ENCODE assay signal across 23 mouse cellular contexts in genomic region chr7:114192581-114192980, GRCm38 (mm10).
DNase-seq lines count a peak whose midpoint lies in the region; TF ChIP-seq lines count a peak whose summit lies in the region.
"Had no signal": no experiment of that assay in that cellular context is flagged by ENCODE, and none has a peak within 500 bp of the region (broad histone marks: within the 10 kb centered on the region; RNA-seq: fewer than 3 reads in every experiment).

No protein-coding gene starts in this region.

- 81% methylated on average over 3 of the region's 3 CpGs for WGBS in spleen, adult 2 months

- H3K27me3 ChIP-seq in spleen, adult 2 months (ENCODE audit: control insufficient read depth, insufficient read depth, low read length): no peaks in the 10 kb centered on the region
- H3K27me3 ChIP-seq: CH12.LX; embryonic facial prominence, embryonic 13.5 days; embryonic facial prominence, embryonic 15.5 days; forebrain, embryonic 12.5 days had no signal

- no peak overlapping the region for H3K4me3 ChIP-seq in spleen, adult 2 months (ENCODE audit: extremely low read depth, insufficient read depth, insufficient read length)
- H3K4me3 ChIP-seq: embryonic facial prominence, embryonic 13.5 days; embryonic facial prominence, embryonic 15.5 days; erythroblast, embryonic 14.5 days; forebrain, embryonic 10.5 days; forebrain, embryonic 12.5 days had no signal

- 0 out of 2 replicates have a peak overlapping the region, but pooled peaks have one; percentile 0 for H3K27ac ChIP-seq in spleen, adult 2 months (ENCODE audit: insufficient read depth, low read length)
- H3K27ac ChIP-seq: embryonic facial prominence, embryonic 13.5 days; embryonic facial prominence, embryonic 15.5 days; forebrain, embryonic 10.5 days; forebrain, embryonic 12.5 days had no signal

- H3K36me3 ChIP-seq in spleen, adult 2 months (ENCODE audit: control insufficient read depth, insufficient read depth, low read length): no peaks in the 10 kb centered on the region
- H3K36me3 ChIP-seq: embryonic facial prominence, embryonic 13.5 days; embryonic facial prominence, embryonic 15.5 days; forebrain, embryonic 10.5 days; forebrain, embryonic 12.5 days had no signal

- no peak for TF ChIP-seq CTCF in spleen, adult 2 months (IDR thresholded peaks at IDR 0.05; ENCODE audit: extremely low read depth, insufficient read depth, insufficient read length, insufficient replicate concordance)

- H3K4me1 ChIP-seq in spleen, adult 2 months (ENCODE audit: control insufficient read depth, insufficient read depth, insufficient read length): peaks cover 23% of the 10 kb centered on the region; the same call in 1 of the 2 replicates
- H3K4me1 ChIP-seq: embryonic facial prominence, embryonic 13.5 days; embryonic facial prominence, embryonic 15.5 days; forebrain, embryonic 10.5 days; forebrain, embryonic 12.5 days had no signal

- TF ChIP-seq POLR2A in spleen, adult 2 months (IDR thresholded peaks at IDR 0.05; ENCODE audit: low read depth, low read length): no peak

- peak; percentile 31 for DNase-seq in heart, adult 11 months
- DNase-seq in heart, adult 18-20 months: no peak
- DNase-seq in spleen, adult 2 months (ENCODE audit: low read depth in 1 of 2, low spot score in 2 of 2): no peak
- no peak for DNase-seq in spleen, adult 12 weeks (ENCODE audit: low spot score)
- peak; percentile 35 for DNase-seq in ZHBTc4 (ENCODE audit: low read depth, low spot score)
- DNase-seq in lung, postnatal 10 days: no peak
- DNase-seq: adrenal gland, adult 2 months; adrenal gland, postnatal 10 days; adrenal gland, postnatal 25 days; B cell, adult 2 months; cerebellum, adult 11 months; cerebellum, adult 18-20 months; cerebellum, adult 8-10 months; cerebellum, adult 9-11 months; cerebellum, postnatal 14 days; cerebellum, postnatal 36 days; embryo, embryonic 11 days had no signal

Comparison
In these comparisons a context has a peak if more than half of its experiments do, and no peak if none do; other contexts are left out.
1. DNase-seq: peak in heart, adult 11 months (single experiment) and ZHBTc4 (single experiment); none in heart, adult 18-20 months (0 of 2), spleen, adult 2 months (0 of 2), spleen, adult 12 weeks (single experiment) and lung, postnatal 10 days (single experiment).